18 mouse cellular contexts compared by ENCODE assay signal in the genomic region with DNA sequence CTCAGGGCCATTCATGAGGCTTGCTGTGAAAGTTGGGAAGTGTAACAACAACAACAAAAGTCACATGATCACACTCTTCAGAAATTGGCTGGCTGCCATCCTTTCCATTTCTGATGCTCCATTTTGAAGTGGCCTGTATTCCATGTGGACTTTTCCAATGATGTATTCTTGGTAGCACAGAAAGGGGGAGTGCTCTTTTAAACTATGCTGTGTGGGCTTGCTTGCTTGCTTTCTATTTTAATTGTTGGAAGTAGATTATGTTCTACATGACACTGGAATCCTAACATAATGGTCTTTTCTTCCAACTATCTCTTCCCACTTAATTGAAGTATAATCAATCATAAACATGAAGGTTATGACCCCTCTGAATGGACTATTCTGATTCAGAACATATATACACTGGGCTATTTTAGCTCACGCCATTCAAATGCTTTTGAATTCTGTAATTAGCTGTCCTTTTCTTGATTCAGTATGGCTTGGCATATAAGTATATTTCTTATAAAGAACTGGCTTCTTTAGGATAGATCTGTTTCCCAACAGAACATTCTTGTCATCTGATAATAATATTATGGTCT. TPM values are rescaled to one million over a fixed set of nuclear protein-coding genes. Genes with fewer than 3 reads are reported as not detected.
"Had no signal": no experiment of that assay in that cellular context is flagged by ENCODE, and none has a peak within 500 bp of the region (broad histone marks: within the 10 kb centered on the region; RNA-seq: fewer than 3 reads in every experiment).

No protein-coding gene starts in this region.

- H3K9ac ChIP-seq: liver, embryonic 13.5 days; midbrain, embryonic 13.5 days; neural tube, embryonic 13.5 days had no signal

- ATAC-seq: inflammation-experienced regulatory T-cells, adult 6 months; intestine, embryonic 16.5 days; midbrain, embryonic 13.5 days had no signal

- H3K36me3 ChIP-seq: liver, embryonic 13.5 days; midbrain, embryonic 10.5 days; midbrain, embryonic 13.5 days; neural tube, embryonic 13.5 days had no signal

- H3K4me3 ChIP-seq: left cerebral cortex, adult 2 months; liver, embryonic 13.5 days; megakaryocyte, embryonic 14.5 days; midbrain, embryonic 10.5 days; midbrain, embryonic 13.5 days; myocyte; neural tube, embryonic 13.5 days had no signal

- H3K27ac ChIP-seq: left cerebral cortex, adult 2 months; liver, embryonic 13.5 days; midbrain, embryonic 10.5 days; midbrain, embryonic 13.5 days had no signal

- H3K27me3 ChIP-seq: liver, embryonic 13.5 days; midbrain, embryonic 13.5 days; neural tube, embryonic 13.5 days had no signal

- DNase-seq: kidney, adult 18-20 months; kidney, adult 9 months; kidney, postnatal 14 days; kidney, postnatal 4 days; layer of hippocampus, postnatal 36 days; liver, embryonic 13.5 days; thymus, adult 18-20 months; thymus, postnatal 36 days had no signal

- H3K4me2 ChIP-seq: liver, embryonic 13.5 days; midbrain, embryonic 13.5 days; neural tube, embryonic 13.5 days had no signal

- H3K9me3 ChIP-seq: liver, embryonic 13.5 days; megakaryocyte, embryonic 14.5 days; midbrain, embryonic 10.5 days; midbrain, embryonic 13.5 days; neural tube, embryonic 13.5 days had no signal

RNA-seq across cellular contexts. Expression of a gene that starts 40.2 kb away (rescaled TPM):
- total RNA-seq: monocyte, adult 5-6 weeks; neutrophil, adult 5-6 weeks had no signal
- polyA plus RNA-seq: inflammation-experienced regulatory T-cells, adult 6 months had no signal
